Mouse (Mus musculus): ENCODE data around the gene Pard3b. TPM values are rescaled to one million over a fixed set of nuclear protein-coding genes. Genes with fewer than 3 reads are reported as not detected.
A peak's percentile ranks its signal among the peaks of the same experiment; 100 is the strongest.

The Pard3b gene
- polyA plus RNA-seq, 1 experiment from 2014 or later: 20.4 TPM

DNA sequence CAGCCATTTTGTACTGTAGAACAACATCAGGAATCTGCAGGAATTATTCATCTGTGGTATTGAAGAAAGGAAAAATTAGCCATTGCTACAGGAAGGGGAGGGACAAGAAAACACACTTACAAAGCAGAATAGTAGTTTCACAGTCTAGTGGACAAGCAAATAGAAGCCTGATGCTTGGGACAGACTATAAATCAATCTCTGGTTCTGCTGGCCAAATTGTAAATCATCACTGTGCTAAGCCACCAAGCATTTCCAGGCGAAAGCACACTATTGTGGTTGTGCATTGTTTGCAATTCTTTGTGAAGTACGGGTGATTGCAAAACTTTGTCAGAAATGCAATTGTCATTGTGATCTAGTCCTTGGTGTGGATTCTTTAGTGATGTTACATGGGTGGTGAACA, 786.7 kb downstream of the Pard3b start:
- Histone ChIP-seq H3K9ac (no peak overlapping the region), H3K36me3 (no peaks in the 10 kb centered on the region), H3K9me3 (replicated peaks) (no peaks in the 10 kb centered on the region), H3K27ac (no peak overlapping the region), H3K27me3 (no peaks in the 10 kb centered on the region), H3K4me2 (no peak overlapping the region), H3K4me1 (0 out of 2 replicates have a peak, but pooled peaks cover 9% of the 10 kb centered on the region), H3K4me3 (replicated peaks) (no peak overlapping the region)
- peak; percentile 64; the same call in 1 of the 2 replicates for ATAC-seq (replicated peaks; ENCODE audit: low FRiP score)
- 56% methylated on average over 2 of the region's 2 CpGs for WGBS

DNA sequence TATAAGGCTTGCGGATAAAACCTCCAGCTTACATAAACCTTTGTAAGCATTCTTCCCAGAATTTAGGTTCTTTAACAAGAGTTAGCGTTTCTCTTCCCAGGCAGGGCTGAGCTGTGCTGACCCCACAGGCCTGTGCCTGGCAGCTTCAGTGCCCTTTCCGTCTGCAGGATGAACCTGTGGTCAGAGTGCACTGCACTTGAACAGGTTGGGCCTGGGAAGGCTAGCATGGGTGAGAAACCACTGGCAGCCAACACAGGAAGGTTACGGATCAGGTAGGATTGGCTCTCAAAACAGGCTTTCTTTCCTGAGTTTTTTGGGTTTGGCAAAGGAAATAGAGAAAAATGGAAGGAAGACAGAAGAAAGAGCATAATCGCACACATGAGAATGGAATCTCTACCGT, 790.1 kb downstream of the Pard3b start:
- Histone ChIP-seq H3K9ac (no peak overlapping the region), H3K27me3 (no peaks in the 10 kb centered on the region), H3K4me3 (replicated peaks) (no peak overlapping the region), H3K36me3 (no peaks in the 10 kb centered on the region), H3K4me2 (no peak overlapping the region), H3K4me1 (0 out of 2 replicates have a peak, but pooled peaks cover 9% of the 10 kb centered on the region), H3K9me3 (replicated peaks) (no peaks in the 10 kb centered on the region), H3K27ac (no peak overlapping the region)
- ATAC-seq (replicated peaks; ENCODE audit: low FRiP score): no peak
- 72% methylated on average over 6 of the region's 6 CpGs for WGBS

- Histone ChIP-seq H3K27ac (no peak overlapping the region), H3K4me3 (replicated peaks) (no peak overlapping the region), H3K27me3 (no peaks in the 10 kb centered on the region), H3K36me3 (no peaks in the 10 kb centered on the region), H3K9me3 (replicated peaks) (no peaks in the 10 kb centered on the region), H3K4me1 (0 out of 2 replicates have a peak, but pooled peaks cover 9% of the 10 kb centered on the region), H3K9ac (no peak overlapping the region), H3K4me2 (no peak overlapping the region)
- 85% methylated on average over 17 of the region's 17 CpGs for WGBS
- no peak for ATAC-seq (replicated peaks; ENCODE audit: low FRiP score)
These were observed 790.9 kb downstream of the Pard3b start for GRCm38 (mm10) chr1:62429333-62430182.

- no peak for ATAC-seq (replicated peaks; ENCODE audit: low FRiP score)
- Histone ChIP-seq H3K4me3 (replicated peaks) (no peak overlapping the region), H3K4me2 (no peak overlapping the region), H3K36me3 (no peaks in the 10 kb centered on the region), H3K27me3 (no peaks in the 10 kb centered on the region), H3K4me1 (no peaks in the 10 kb centered on the region), H3K27ac (no peak overlapping the region), H3K9me3 (replicated peaks) (no peaks in the 10 kb centered on the region), H3K9ac (no peak overlapping the region)
- WGBS: 79% methylated on average over 6 of the region's 6 CpGs
These were observed 792.4 kb downstream of the Pard3b start for GRCm38 (mm10) chr1:62431054-62431453.

GRCm38 (mm10) chr1:62433891-62434290, 795.3 kb downstream of the Pard3b start:
- no peaks in the 10 kb centered on the region for H3K36me3 ChIP-seq
- H3K4me2 ChIP-seq: no peak overlapping the region
- no peak overlapping the region for H3K9ac ChIP-seq
- no peak overlapping the region for H3K27ac ChIP-seq
- no peak overlapping the region for H3K4me3 ChIP-seq (replicated peaks)
- H3K4me1 ChIP-seq: no peaks in the 10 kb centered on the region
- H3K27me3 ChIP-seq: no peaks in the 10 kb centered on the region
- no peaks in the 10 kb centered on the region for H3K9me3 ChIP-seq (replicated peaks)
- WGBS: 81% methylated on average over 5 of the region's 5 CpGs
- no peak for ATAC-seq (replicated peaks; ENCODE audit: low FRiP score)

DNA sequence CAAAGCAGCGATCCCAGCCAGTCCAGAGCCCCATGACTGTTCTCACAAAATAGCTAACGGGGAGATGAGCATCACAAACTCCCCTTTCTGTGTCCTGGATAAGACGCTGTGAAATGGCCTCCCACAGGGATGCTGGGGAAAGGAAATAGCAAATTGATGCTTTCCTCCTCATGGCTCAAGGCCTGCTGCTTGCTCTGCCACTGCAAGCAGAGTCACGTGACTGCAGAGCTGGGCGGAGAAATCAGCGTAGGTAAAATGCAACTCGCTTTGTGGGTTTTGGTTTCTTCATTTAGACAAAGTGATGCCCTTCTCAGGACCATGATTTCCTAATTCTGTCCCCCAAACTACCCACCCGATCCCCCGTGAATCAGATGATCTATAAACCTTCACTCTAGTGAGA, 797.2 kb downstream of the Pard3b start:
- H3K36me3 ChIP-seq: no peaks in the 10 kb centered on the region
- H3K27me3 ChIP-seq: no peaks in the 10 kb centered on the region
- no peak for ATAC-seq (replicated peaks; ENCODE audit: low FRiP score)
- no peak overlapping the region for H3K4me3 ChIP-seq (replicated peaks)
- no peaks in the 10 kb centered on the region for H3K4me1 ChIP-seq
- H3K9ac ChIP-seq: no peak overlapping the region
- no peaks in the 10 kb centered on the region for H3K9me3 ChIP-seq (replicated peaks)
- H3K4me2 ChIP-seq: no peak overlapping the region
- no peak overlapping the region for H3K27ac ChIP-seq
- WGBS: 71% methylated on average over 9 of the region's 9 CpGs

GRCm38 (mm10) chr1:62436304-62436703, 797.7 kb downstream of the Pard3b start:
- H3K27me3 ChIP-seq: no peaks in the 10 kb centered on the region
- H3K4me1 ChIP-seq: no peaks in the 10 kb centered on the region
- ATAC-seq (replicated peaks; ENCODE audit: low FRiP score): no peak
- no peak overlapping the region for H3K4me3 ChIP-seq (replicated peaks)
- WGBS: 73% methylated on average over 3 of the region's 3 CpGs
- no peak overlapping the region for H3K27ac ChIP-seq
- no peaks in the 10 kb centered on the region for H3K36me3 ChIP-seq
- no peak overlapping the region for H3K4me2 ChIP-seq
- no peak overlapping the region for H3K9ac ChIP-seq
- no peaks in the 10 kb centered on the region for H3K9me3 ChIP-seq (replicated peaks)

DNA sequence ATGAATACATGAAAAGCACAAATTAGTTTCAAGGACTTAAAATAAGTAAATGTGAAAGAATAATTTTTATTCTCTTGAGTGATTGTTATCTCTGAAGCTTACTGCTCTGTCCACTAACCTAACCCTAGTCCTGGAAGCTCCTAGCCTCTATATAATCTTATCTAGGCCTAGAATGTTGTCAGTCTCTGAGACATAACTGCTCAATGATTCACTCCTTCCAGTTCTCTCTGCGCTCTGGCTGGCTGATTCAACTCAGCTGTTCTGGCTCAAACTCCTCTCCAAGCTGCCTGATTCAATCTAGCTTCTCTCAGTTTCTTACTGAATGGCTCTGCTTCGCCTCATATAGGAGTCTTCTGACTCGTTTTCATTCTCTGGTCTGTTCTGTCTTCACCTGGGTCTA, 798.9 kb downstream of the Pard3b start:
- no peak overlapping the region for H3K27ac ChIP-seq
- ATAC-seq (replicated peaks; ENCODE audit: low FRiP score): no peak
- H3K9ac ChIP-seq: no peak overlapping the region
- no peaks in the 10 kb centered on the region for H3K9me3 ChIP-seq (replicated peaks)
- H3K36me3 ChIP-seq: no peaks in the 10 kb centered on the region
- H3K27me3 ChIP-seq: no peaks in the 10 kb centered on the region
- H3K4me2 ChIP-seq: no peak overlapping the region
- WGBS: 38% methylated on average over 3 of the region's 3 CpGs
- no peak overlapping the region for H3K4me3 ChIP-seq (replicated peaks)
- H3K4me1 ChIP-seq: no peaks in the 10 kb centered on the region

GRCm38 (mm10) chr1:62444406-62444805, 805.8 kb downstream of the Pard3b start:
- Histone ChIP-seq H3K9me3 (replicated peaks) (no peaks in the 10 kb centered on the region), H3K27me3 (no peaks in the 10 kb centered on the region), H3K9ac (no peak overlapping the region), H3K4me3 (replicated peaks) (no peak overlapping the region), H3K4me1 (no peaks in the 10 kb centered on the region), H3K27ac (no peak overlapping the region), H3K36me3 (no peaks in the 10 kb centered on the region), H3K4me2 (no peak overlapping the region)
- no peak for ATAC-seq (replicated peaks; ENCODE audit: low FRiP score)
- WGBS: 94% methylated on average over 3 of the region's 3 CpGs

- Histone ChIP-seq H3K27me3 (no peaks in the 10 kb centered on the region), H3K36me3 (no peaks in the 10 kb centered on the region), H3K27ac (no peak overlapping the region), H3K4me1 (no peaks in the 10 kb centered on the region), H3K4me3 (replicated peaks) (no peak overlapping the region), H3K9ac (no peak overlapping the region), H3K9me3 (replicated peaks) (no peaks in the 10 kb centered on the region), H3K4me2 (no peak overlapping the region)
- WGBS: 48% methylated on average over 1 of the region's 1 CpGs
- no peak for ATAC-seq (replicated peaks; ENCODE audit: low FRiP score)
These were observed 808.2 kb downstream of the Pard3b start for GRCm38 (mm10) chr1:62446818-62447217.

GRCm38 (mm10) chr1:62449193-62449875, 810.7 kb downstream of the Pard3b start:
- Histone ChIP-seq H3K4me2 (no peak overlapping the region), H3K9me3 (replicated peaks) (no peaks in the 10 kb centered on the region), H3K4me3 (replicated peaks) (no peak overlapping the region), H3K36me3 (no peaks in the 10 kb centered on the region), H3K4me1 (no peaks in the 10 kb centered on the region), H3K27me3 (no peaks in the 10 kb centered on the region), H3K27ac (no peak overlapping the region), H3K9ac (no peak overlapping the region)
- 81% methylated on average over 7 of the region's 7 CpGs for WGBS
- ATAC-seq (replicated peaks; ENCODE audit: low FRiP score): no peak

DNA sequence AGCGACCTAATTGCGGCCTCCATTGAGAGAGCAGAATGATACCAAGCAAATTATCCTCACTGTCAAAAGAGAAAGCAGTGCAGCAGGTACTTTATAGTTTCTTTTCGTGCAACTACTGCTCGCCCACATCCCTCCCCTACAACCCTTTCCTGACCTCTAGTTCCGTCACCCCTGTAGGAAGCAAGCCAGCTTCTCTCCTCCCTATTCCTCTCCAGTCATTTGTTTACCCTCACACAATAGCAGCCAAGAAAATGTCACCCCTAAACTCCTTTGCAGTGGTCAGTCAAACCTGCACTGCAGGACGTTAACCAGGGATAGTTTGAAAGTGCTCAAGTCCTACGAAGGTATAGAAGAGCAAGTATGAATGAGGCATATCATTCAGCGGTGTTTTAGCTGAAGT, 826.9 kb downstream of the Pard3b start:
- H3K27ac ChIP-seq: no peak overlapping the region
- no peaks in the 10 kb centered on the region for H3K27me3 ChIP-seq
- no peak overlapping the region for H3K4me3 ChIP-seq (replicated peaks)
- WGBS: 42% methylated on average over 8 of the region's 8 CpGs
- no peaks in the 10 kb centered on the region for H3K9me3 ChIP-seq (replicated peaks)
- H3K4me1 ChIP-seq: no peaks in the 10 kb centered on the region; the same call in 1 of the 2 replicates
- H3K4me2 ChIP-seq: no peak overlapping the region
- H3K36me3 ChIP-seq: no peaks in the 10 kb centered on the region
- ATAC-seq (replicated peaks; ENCODE audit: low FRiP score): no peak
- no peak overlapping the region for H3K9ac ChIP-seq
